Mouse (Mus musculus): ENCODE results near the gene Capza1. TPM values are rescaled to one million over a fixed set of nuclear protein-coding genes. Genes with fewer than 3 reads are reported as not detected.
"Not testable (repeated sequence)": the region's sequence is repeated elsewhere in the genome, so short reads cannot be mapped to it uniquely, and the experiment has no call there.

The Capza1 gene
- total RNA-seq, 1 experiment from 2014 or later = 317 TPM

DNA sequence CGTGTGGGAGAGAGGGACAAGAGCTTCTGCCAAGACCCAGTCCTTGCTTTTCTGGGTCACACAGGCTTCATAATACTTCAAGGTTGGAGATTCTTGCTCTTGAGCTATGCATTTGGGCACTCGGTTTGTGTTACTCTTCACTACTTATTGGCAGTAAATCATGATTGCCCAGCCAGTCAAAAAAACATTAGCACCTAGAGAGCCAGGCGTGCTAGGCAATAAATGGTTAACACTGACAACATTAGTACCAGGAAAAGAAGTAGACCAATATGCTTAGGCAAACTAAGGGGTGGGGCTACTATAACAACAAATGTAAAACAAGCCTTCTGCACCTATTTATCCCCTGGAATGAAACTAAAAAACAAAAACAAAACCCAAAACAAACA lies 45.6 kb downstream of the Capza1 start:
- ATAC-seq (ENCODE audit: extremely low read depth, insufficient number of reproducible peaks, low FRiP score, poor library complexity, severe bottlenecking) = no peak

DNA sequence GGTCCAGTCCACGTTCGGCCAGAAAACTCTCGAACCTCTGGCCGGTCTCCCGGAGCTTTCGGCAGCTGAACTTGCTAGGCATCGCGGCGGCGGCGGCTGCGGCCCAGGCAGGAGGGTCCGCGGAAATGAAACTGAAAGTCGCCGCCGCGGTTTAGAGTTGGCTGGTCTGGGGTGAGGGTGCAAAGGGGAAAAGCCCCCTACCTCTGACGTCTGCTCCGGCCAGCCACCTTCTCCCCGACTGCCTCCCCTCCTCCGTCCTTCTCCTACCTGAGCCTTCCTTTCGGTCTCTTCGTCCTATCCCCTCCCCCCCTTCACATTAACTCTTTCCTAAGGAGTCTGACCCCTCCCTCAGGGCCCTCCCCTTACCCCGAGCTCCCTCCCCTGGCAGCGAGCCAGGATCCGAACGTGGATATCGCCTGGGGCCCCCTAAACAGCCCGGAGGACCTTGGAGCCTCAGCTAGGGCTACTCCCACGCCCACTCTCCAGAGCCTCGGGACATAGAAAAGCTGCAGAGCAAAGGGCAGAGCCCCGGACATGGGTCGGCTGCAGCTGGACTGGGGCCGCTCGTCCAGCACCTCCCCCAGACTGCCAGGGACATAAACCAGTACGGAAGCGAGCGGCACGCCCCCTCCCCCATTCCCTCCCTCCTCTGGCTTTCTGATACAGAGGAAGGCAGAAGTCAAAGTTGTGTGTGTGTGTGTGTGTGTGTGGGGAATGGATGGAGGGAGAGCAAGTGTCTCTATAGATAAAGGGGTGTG lies 46.1 kb downstream of the Capza1 start, which contains the start of gene Mov10:
TSS of gene Mov10 (minus strand) at position 573 of the 758 bp plus-strand sequence.
- ATAC-seq (ENCODE audit: extremely low read depth, insufficient number of reproducible peaks, low FRiP score, poor library complexity, severe bottlenecking) = peak; percentile 44

GRCm38 (mm10) chr3:104817481-104817990 lies 46.8 kb downstream of the Capza1 start:
- peak; percentile 10; the same call in 1 of the 2 replicates for ATAC-seq (ENCODE audit: extremely low read depth, insufficient number of reproducible peaks, low FRiP score, poor library complexity, severe bottlenecking)

DNA sequence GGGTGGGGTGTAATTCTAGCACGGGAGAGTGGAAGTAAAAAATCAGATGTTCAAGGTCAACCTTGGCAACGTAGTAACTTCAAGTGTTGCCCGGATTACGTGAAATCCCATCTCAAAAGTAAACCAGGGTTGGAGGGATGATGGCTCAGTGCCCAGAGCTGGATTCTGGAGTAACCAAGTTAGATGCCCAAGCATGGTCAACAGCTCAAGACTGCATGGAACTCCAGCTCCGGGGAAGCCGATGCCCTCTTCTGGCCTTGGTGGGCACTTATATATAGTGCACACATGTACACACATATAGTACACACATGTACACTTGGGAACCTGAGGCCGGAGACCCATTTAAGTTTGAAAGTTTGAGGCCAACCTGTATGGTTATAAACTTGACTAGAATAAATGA lies 48.2 kb downstream of the Capza1 start:
- ATAC-seq (ENCODE audit: extremely low read depth, insufficient number of reproducible peaks, low FRiP score, poor library complexity, severe bottlenecking) = no peak

GRCm38 (mm10) chr3:104815346-104815745 lies 49.0 kb downstream of the Capza1 start:
- ATAC-seq (ENCODE audit: extremely low read depth, insufficient number of reproducible peaks, low FRiP score, poor library complexity, severe bottlenecking) = no peak

- no peak for ATAC-seq (ENCODE audit: extremely low read depth, insufficient number of reproducible peaks, low FRiP score, poor library complexity, severe bottlenecking)
These were observed 49.6 kb downstream of the Capza1 start for GRCm38 (mm10) chr3:104814746-104815145.

DNA sequence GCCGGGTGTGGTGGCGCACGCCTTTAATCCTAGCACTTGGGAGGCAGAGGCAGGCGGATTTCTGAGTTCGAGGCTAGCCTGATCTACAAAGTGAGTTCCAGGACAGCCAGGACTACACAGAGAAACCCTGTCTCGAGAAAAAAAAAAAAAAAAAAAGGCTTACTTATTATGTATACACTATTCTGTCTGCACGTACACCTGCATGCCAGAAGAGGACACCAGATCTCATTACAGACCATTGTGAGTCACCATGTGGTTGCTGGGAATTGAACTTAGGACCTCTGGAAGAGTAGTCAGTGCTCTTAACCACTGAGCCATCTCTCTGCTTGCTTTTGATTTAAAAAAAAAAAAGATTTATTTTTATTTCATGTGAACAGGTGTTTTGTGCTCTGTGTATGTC lies 51.1 kb downstream of the Capza1 start:
- ATAC-seq (ENCODE audit: extremely low read depth, insufficient number of reproducible peaks, low FRiP score, poor library complexity, severe bottlenecking) = not testable (repeated sequence)

DNA sequence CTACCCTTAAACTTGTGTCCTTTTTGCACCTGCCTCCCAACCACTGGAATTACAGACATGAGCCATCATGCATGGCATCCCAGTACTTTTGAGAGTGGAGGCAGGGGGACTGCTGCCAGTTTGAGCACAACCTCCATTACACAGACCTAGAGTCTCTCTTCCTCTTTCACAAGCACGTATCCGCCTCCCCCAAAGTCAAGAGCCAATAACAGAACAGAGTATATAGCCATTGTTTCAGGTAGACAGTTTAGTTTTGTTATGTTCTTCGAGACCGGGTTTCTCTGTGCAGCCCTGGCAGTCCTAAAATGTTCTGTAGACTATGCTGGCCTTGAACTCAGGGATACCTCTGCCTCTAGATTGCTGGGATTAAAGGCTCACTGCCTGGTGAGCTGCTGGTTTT lies 52.1 kb downstream of the Capza1 start:
- ATAC-seq (ENCODE audit: extremely low read depth, insufficient number of reproducible peaks, low FRiP score, poor library complexity, severe bottlenecking) = no peak

DNA sequence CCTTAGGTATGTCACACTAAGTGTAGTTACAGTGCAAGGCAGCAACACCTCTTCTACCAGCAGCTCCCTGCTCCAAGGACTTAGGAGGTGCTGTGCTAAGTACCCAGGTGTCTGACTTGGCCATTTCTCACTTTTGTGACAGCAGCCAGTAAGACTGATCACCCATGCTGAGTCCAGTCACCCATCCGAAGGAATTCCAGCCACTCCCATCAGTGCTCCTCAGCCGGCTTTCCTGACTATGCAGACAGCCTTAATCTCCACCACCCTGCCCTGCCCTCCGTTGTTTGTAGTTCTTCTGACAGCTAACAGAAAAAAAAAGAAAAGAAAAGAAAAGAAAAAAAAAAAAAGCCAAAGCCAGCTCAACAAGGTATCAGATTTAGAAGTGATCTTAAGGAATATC lies 52.6 kb downstream of the Capza1 start:
- ATAC-seq (ENCODE audit: extremely low read depth, insufficient number of reproducible peaks, low FRiP score, poor library complexity, severe bottlenecking) = no peak

- ATAC-seq (ENCODE audit: extremely low read depth, insufficient number of reproducible peaks, low FRiP score, poor library complexity, severe bottlenecking) = no peak
These were observed 58.8 kb downstream of the Capza1 start for GRCm38 (mm10) chr3:104805539-104805938.

DNA sequence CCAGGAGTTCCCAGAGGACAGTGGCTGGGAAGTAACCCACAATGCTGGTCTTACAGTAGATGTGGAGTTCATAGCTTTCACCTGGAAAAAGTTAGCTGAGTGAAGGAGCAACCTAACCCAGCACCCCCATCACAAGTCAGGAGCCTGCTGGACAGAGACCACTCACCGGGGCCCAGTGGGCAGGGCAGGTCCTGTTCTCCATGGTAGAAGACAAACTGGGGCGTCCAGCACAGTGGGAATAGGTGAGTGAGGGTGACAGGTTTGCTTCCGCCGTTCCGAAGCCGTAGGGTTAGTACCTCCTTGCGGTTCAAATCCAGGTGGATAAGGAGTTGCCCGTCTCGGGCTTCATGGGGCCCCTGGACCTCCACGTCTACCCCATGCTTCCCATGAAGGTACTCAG lies 60.0 kb downstream of the Capza1 start:
- no peak for ATAC-seq (ENCODE audit: extremely low read depth, insufficient number of reproducible peaks, low FRiP score, poor library complexity, severe bottlenecking)

- no peak for ATAC-seq (ENCODE audit: extremely low read depth, insufficient number of reproducible peaks, low FRiP score, poor library complexity, severe bottlenecking)
These were observed 62.8 kb downstream of the Capza1 start for GRCm38 (mm10) chr3:104801481-104801880.

DNA sequence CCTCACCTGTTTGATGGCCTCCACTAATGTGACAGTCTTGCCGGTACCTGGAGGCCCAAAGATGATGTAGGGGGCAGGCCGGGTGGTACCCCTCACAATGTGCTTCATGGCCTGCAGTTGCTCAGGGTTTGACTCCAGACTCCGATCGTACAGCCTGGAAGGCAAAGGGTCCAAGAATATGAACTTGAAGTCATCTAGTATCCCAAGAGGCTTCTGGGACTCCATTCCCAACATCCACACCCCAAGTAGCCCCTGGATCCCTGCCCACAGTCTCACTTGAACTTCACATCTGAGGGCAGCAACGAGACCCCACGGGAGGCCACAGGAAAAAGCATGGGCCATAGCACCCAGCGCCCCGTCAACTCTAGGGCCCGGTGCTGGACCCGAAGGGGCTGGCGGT lies 63.6 kb downstream of the Capza1 start:
- no peak for ATAC-seq (ENCODE audit: extremely low read depth, insufficient number of reproducible peaks, low FRiP score, poor library complexity, severe bottlenecking)

- no peak for ATAC-seq (ENCODE audit: extremely low read depth, insufficient number of reproducible peaks, low FRiP score, poor library complexity, severe bottlenecking)
These were observed 67.7 kb downstream of the Capza1 start for GRCm38 (mm10) chr3:104796430-104797082.

- ATAC-seq (ENCODE audit: extremely low read depth, insufficient number of reproducible peaks, low FRiP score, poor library complexity, severe bottlenecking) = no peak
These were observed 68.5 kb downstream of the Capza1 start for GRCm38 (mm10) chr3:104795661-104796340.

DNA sequence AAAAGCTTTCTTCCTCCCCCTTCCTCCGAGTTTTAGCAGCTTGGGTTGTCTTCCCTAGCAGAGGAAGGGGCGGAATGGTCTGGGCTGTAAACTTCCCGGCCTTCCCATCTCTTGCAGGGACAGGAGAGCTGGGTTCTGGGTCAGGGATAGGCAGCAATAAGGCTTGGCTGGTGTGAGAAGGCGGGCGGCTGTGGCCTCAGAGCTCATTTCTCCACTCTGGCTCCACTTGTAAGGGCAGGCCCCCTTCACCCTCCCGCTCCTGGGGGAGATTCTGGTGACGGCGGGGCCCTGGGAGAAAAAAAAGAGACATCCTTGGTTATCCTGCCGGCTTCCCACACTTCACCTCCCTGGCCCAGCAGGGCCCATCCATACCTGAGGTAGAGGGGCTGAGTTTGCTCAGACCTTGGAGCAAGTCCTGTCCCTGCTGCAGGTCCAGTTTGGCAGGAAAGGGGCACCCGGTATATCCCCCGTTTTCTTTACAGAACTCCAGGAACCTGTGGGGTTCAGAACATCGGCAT lies 69.3 kb downstream of the Capza1 start:
- ATAC-seq (ENCODE audit: extremely low read depth, insufficient number of reproducible peaks, low FRiP score, poor library complexity, severe bottlenecking) = no peak

- no peak for ATAC-seq (ENCODE audit: extremely low read depth, insufficient number of reproducible peaks, low FRiP score, poor library complexity, severe bottlenecking)
These were observed 70.2 kb downstream of the Capza1 start for GRCm38 (mm10) chr3:104793871-104794828.
